Mouse (Mus musculus) bone marrow macrophage, adult 2 months (primary cell): ENCODE results near the gene Slc2a2. TPM values are rescaled to one million over a fixed set of nuclear protein-coding genes. Genes with fewer than 3 reads are reported as not detected.

Experiments
- H3K27ac ChIP-seq: 2 replicates; pipeline ENCODE4 v1.5.1; 2012; ENCODE audit warnings: low read depth, low read length; ENCODE audit not compliant: insufficient read depth
- H3K4me1 ChIP-seq: 2 replicates; pipeline ENCODE4 v1.6.1; 2012; ENCODE audit warnings: low read length; ENCODE audit not compliant: control insufficient read depth, insufficient read depth
- H3K4me3 ChIP-seq: 2 replicates; pipeline ENCODE4 v1.5.1; 2012; ENCODE audit warnings: mild to moderate bottlenecking, low read length, moderate library complexity; ENCODE audit not compliant: insufficient read depth
- CTCF ChIP-seq: IDR thresholded peaks from 2 replicates; pipeline ENCODE4 v1.5.1; 2012; ENCODE audit warnings: low read depth, mild to moderate bottlenecking, low read length, moderate library complexity
- POLR2A ChIP-seq: IDR thresholded peaks from 2 replicates; pipeline ENCODE4 v1.6.1; 2012; ENCODE audit warnings: mild to moderate bottlenecking, low read depth, low read length, borderline replicate concordance
- polyA plus RNA-seq: library from polyadenylated mRNA; stranded (reverse); fragments of >200 nt; gene quantifications from 2 replicates; pipeline ENCODE4 v1.2.4, GENCODE M21; 2012; ENCODE audit not compliant: missing spikeins, insufficient read depth, insufficient read length

The Slc2a2 gene
- not detected in 2 replicates for polyA plus RNA-seq

DNA sequence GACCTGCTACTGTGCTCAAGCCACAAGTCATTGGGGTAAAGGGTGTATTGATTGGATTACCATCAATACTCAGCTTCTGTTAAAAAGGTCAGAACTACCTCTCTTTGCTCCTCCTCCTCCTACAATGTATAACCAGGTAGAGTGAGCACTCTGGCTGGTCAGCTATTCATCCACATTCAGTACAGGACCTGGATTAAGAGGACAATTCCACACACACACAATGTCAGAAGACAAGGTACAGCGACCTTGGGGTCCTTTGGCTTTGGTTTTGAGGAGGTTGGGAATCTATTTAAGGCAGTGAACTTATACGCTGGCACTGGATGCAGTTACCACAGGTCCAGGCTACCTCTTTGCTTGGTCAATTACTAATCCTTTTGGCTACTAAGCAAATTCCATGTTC is at the start of gene Slc2a2:
TSS of gene Slc2a2 (plus strand) at position 107 of the 400 bp plus-strand sequence.
- H3K4me3 ChIP-seq = no peak within 1 kb of the TSS
- TF ChIP-seq POLR2A = no peak
- no peak for TF ChIP-seq CTCF
- no peak within 1 kb of the TSS for H3K27ac ChIP-seq

DNA sequence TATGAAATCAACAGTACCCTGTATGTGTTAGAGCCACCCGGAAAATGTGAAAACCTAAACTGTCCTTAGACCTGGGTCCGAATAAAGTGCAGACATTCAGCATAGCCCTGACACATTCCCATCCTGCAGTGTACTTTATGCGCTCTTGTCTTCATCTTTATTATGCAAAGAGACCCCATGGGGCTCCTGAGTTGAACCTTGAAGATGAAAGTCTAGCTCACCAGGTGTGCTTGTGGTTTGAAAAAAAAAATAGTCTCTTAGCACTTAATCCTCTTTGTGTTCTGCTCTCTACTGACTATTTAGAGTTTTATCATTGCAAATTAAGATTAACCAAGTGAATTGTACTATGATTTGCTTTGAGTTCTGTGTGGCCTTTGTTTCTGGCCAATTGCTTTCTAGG is 45.1 kb upstream of the Slc2a2 start:
- H3K4me1 ChIP-seq = no peaks in the 10 kb centered on the region
- TF ChIP-seq CTCF (no peak), POLR2A (no peak)
- no peak overlapping the region for H3K27ac ChIP-seq
- H3K4me3 ChIP-seq = no peak overlapping the region

More for the DNA sequence above, at the start of gene Slc2a2:
- H3K4me1 ChIP-seq = no peaks in the 10 kb centered on the region

DNA sequence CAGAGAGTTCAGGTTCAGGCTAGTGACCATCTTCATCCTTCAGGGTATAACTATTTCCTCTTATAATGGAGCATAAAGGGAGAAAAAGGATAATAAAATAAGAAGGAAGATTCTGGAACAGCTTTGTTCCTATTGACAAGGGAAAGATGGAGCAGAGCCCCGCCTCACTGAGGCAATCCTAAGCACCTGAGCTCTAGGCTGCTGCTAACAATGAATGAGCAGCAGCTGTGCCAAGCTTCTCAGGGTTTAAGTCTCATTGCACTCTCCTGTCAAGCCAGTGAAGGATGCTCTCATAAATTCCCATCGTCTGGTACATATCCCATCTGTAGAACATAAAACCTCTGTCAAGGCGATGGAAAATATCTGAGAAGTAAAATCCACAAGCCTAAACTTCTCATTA is 44.7 kb upstream of the Slc2a2 start:
- no peak for TF ChIP-seq POLR2A
- TF ChIP-seq CTCF = no peak
- H3K4me1 ChIP-seq = no peaks in the 10 kb centered on the region
- no peak overlapping the region for H3K27ac ChIP-seq
- H3K4me3 ChIP-seq = no peak overlapping the region

DNA sequence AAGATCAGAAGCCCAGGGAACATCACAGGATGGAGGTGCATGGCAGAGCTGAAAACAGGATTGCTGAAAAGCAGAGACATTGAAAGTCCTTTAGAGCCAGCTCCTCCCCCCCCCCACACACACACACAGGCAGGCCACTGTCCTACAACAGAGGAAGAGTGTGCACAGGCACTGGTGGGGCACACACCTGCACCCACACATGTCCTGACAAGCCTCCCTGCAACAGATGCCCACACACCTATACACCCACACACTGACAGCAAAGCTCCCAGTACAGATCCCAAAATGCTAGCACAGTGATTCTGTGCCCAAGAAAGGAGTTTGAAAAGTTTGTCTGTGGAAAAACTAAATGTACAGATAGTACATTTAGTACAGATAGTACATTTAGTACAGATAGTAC is 43.0 kb upstream of the Slc2a2 start:
- TF ChIP-seq POLR2A (no peak), CTCF (no peak)
- Histone ChIP-seq H3K27ac (no peak overlapping the region), H3K4me1 (no peaks in the 10 kb centered on the region), H3K4me3 (no peak overlapping the region)

DNA sequence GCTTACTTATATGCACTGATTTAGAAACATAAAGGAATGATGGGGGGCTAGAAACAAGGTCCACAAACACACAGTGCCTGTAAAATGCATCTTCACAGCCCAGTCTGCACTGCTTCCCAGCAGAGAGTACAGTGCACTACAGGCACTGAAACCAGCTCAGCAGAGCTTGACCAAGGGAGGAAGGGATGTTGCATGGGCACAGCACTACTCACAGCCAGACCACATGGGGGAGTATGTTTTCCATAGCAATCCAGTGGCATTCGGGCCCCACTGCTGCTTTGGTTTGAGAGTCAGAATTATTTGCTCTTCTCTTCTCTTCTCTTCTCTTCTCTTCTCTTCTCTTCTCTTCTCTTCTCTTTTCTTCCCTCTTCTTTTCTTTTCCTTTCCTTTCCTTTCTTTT is 39.4 kb upstream of the Slc2a2 start:
- Histone ChIP-seq H3K4me3 (no peak overlapping the region), H3K4me1 (no peaks in the 10 kb centered on the region), H3K27ac (no peak overlapping the region)
- TF ChIP-seq CTCF = no peak
- TF ChIP-seq POLR2A = no peak

DNA sequence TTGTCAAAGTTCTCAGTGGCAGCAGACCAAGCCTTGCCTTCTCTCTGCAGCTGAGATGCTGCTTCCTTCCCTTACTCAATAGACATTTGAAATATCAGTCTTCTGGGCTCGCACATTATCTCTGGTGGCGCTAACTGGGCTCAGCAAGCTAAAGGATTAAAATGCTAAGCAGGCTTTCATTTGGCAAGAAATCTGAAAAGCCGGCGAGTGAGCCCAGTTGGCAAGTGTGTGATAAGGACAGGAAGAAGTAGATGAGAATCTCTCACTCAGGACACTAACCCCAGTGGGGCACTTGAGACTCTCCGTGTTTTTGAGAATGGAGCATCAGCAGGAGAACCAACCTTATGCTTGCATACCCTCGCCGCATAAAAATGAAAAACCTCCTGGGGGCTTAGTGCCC is 16.9 kb upstream of the Slc2a2 start:
- H3K27ac ChIP-seq = no peak overlapping the region
- TF ChIP-seq CTCF (no peak), POLR2A (no peak)

DNA sequence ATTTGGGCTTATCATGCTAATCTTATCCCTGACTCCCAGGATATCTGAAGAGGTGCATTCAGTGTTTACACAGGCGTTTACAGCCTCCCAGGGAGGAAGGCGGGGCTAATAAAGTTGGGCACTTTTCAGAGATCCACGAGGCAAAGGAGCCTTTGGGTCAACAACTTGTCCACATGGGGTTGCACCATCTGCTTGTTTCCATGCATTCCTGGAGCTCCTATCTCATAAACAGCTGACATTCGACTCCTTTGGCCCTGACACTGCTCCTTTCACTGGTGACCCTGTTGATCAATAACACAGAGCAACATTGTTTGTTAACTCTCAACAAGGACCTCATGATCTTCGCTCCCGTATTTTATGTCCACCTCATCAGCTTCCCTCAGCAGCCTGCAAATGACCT is 15.8 kb upstream of the Slc2a2 start:
- no peak overlapping the region for H3K27ac ChIP-seq
- H3K4me3 ChIP-seq = no peak overlapping the region
- H3K4me1 ChIP-seq = no peaks in the 10 kb centered on the region
- no peak for TF ChIP-seq POLR2A
- no peak for TF ChIP-seq CTCF

More for the DNA sequence above, 16.9 kb upstream of the Slc2a2 start:
- H3K4me3 ChIP-seq = no peak overlapping the region
- no peaks in the 10 kb centered on the region for H3K4me1 ChIP-seq

DNA sequence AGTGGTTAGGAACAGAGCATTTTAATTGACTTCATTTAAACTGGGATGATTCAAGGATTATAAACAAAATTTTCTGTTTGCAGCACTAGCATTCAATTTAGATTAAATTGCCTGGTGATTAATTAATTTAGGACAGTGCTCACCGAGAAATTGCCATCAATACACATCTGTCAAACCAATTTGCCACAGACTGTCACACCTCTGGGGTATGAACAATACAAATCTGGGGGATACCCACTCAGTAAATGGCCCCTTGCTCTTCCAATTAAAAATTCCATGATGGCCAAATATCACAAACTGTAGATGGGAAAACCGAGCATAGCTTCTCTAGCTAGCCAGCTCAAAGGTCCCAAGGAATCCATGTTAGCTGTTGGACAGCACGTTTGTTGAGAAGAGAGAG is 15.3 kb upstream of the Slc2a2 start:
- Histone ChIP-seq H3K4me3 (no peak overlapping the region), H3K27ac (no peak overlapping the region), H3K4me1 (no peaks in the 10 kb centered on the region)
- no peak for TF ChIP-seq CTCF
- TF ChIP-seq POLR2A = no peak

DNA sequence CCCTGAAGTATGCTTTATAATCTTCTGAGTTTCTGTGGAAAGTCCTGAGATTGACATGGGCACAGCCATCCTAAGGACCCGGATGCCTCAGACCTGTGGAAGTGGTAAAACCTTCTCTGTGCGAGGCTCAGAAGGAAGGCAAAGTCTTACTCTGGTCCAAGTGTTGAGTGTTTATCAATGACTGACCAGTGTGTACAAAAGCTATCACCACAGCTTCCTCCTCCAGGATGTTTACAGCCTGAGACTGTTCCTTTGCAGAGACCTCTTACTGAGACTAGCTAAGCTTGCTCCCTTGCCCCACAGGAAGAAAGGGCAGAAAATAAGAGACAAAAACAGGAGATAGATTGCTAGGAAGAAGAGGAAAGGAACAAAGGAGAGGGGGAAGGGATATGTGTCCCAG is 12.2 kb upstream of the Slc2a2 start:
- no peak overlapping the region for H3K27ac ChIP-seq
- no peaks in the 10 kb centered on the region for H3K4me1 ChIP-seq
- H3K4me3 ChIP-seq = no peak overlapping the region
- no peak for TF ChIP-seq CTCF
- no peak for TF ChIP-seq POLR2A

DNA sequence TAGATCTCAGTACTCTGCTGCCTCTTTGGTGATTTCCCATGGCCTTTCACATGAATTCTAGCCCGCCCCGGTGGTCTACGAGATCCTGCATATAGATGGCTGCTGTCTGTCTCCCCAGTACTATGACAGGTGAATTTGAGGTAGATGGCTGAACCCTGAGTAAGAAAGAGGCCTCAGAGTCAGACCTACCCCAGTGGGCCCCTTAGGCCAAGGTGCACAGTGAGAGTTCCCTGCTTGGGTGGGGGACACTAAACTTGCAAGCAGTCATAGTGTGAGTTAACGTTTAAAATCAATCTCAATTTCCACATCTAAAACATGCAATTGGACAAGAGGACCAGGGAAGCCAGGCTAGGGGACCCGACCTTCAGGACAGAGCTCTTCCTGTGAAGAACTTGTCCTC is 2.9 kb upstream of the Slc2a2 start:
- TF ChIP-seq CTCF (no peak), POLR2A (no peak)
- no peak overlapping the region for H3K4me3 ChIP-seq
- H3K27ac ChIP-seq = no peak overlapping the region
- H3K4me1 ChIP-seq = no peaks in the 10 kb centered on the region

DNA sequence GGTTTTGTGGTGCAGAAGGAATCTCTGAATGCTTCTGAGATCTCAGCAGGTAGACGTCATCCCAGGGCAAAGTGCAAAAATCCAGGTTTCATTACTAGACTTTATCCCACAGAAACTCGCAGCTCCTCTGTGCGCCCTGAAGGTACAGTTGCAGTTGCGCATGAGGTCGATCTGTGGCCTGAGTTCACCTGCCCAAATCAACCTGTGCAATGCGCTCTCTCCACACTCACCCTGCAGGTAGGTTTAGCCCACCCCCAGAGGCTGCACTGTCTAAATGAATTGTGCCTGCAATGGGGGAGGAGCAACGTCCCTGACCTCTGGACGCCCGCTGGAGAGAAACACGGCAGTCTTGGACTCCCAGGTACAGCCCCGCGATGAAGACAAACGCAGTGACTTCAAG is 2.1 kb upstream of the Slc2a2 start:
- H3K27ac ChIP-seq = no peak overlapping the region
- no peak overlapping the region for H3K4me3 ChIP-seq
- TF ChIP-seq POLR2A (no peak), CTCF (no peak)
- no peaks in the 10 kb centered on the region for H3K4me1 ChIP-seq
